Mouse (Mus musculus): ENCODE measurements around the gene Fmo1. TPM values are rescaled to one million over a fixed set of nuclear protein-coding genes. Genes with fewer than 3 reads are reported as not detected.

Fmo1 gene
- total RNA-seq (2023): not detected

DNA sequence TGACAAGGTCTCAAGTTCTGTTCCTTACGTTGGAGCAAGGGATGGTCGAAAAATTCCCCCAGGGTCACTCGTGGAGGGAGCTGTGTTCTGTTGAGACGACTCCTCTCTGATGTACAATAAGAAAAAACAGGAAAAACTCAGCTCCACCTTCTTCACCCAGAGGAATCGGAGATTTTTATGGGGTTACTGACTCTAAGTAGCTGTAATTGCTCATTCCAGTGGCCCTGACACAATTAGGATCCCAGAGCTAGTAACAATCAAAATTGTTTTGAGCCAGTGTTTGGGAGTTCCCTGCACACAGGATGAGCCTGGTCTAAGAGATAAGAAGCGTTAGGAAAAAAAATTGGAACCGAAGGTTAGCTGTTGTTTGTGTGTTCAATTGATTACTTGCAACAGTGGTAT is at the start of gene Fmo1:
Gene Fmo1, minus strand, starts transcription at position 331 of the 402 bp plus-strand sequence.

GRCm38 (mm10) chr1:162897838-162898811 is 31.7 kb upstream of the Fmo1 start, which contains the start of gene Fmo2:
TSS of gene Fmo2 (minus strand) at chr1:162898726.

GRCm38 (mm10) chr1:162813836-162814156 is 52.6 kb downstream of the Fmo1 start, which contains the start of gene Fmo4:
TSS of gene Fmo4 (minus strand) at chr1:162813972.

Other genes starting within 250 kb of the Fmo1 start
- gene Myoc, start 227.5 kb downstream of the Fmo1 start, total RNA-seq (2023): not detected
- not detected for gene Myocos, start 208.4 kb downstream of the Fmo1 start, total RNA-seq (2023)
- 677 TPM for gene Prrc2c, start 126.1 kb downstream of the Fmo1 start, total RNA-seq (2023)
- not detected for gene Fmo4, start 52.6 kb downstream of the Fmo1 start, total RNA-seq (2023)
- gene Fmo2, start 32.1 kb upstream of the Fmo1 start, total RNA-seq (2023): not detected
- gene Fmo6, start 70.9 kb upstream of the Fmo1 start, total RNA-seq (2023): not detected
- not detected for gene Fmo3, start 117.9 kb upstream of the Fmo1 start, total RNA-seq (2023)
- not detected for gene Mroh9, start 219.1 kb upstream of the Fmo1 start, total RNA-seq (2023)